Mouse (Mus musculus) thymus, adult 2 months (tissue): ENCODE measurements at regions not wholly inside any gene's neighbourhood (a gene's known extent, or its start where the extent isn't known, plus 50 kb on each side); places are given as distances from the start of the nearest gene placed in this dataset.

Experiments used
- CTCF ChIP-seq: fragments of 200-500 bp; IDR thresholded peaks from 2 replicates; pipeline ENCODE4 v1.5.1; 2012; ENCODE audit warnings: mild to moderate bottlenecking, control low read depth, low read length, moderate library complexity, borderline replicate concordance; ENCODE audit not compliant: control insufficient read depth, poor library complexity, insufficient read depth; ENCODE audit errors: extremely low read depth
- POLR2A ChIP-seq: fragments of 200-500 bp; IDR thresholded peaks from 2 replicates; pipeline ENCODE4 v1.6.1; 2012; ENCODE audit warnings: mild to moderate bottlenecking, low read length, control low read depth, moderate library complexity; ENCODE audit not compliant: control insufficient read depth, poor library complexity, insufficient read depth; ENCODE audit errors: extremely low read depth

- TF ChIP-seq CTCF (no peak), POLR2A (no peak)
Measured at GRCm38 (mm10) chr15:59715951-59716350, 300.5 kb downstream of the 4933412E24Rik start.
